Mouse (Mus musculus) ovary, adult 18-20 months (tissue): ENCODE data around the gene St6galnac1.
"Not testable (repeated sequence)": the region's sequence is repeated elsewhere in the genome, so short reads cannot be mapped to it uniquely, and the experiment has no call there.

Source experiments
- DNase-seq: peaks from one replicate; pipeline ENCODE4 v3.0.0; 2022; ENCODE audit warnings: low spot score, mixed read lengths

Gene St6galnac1

DNA sequence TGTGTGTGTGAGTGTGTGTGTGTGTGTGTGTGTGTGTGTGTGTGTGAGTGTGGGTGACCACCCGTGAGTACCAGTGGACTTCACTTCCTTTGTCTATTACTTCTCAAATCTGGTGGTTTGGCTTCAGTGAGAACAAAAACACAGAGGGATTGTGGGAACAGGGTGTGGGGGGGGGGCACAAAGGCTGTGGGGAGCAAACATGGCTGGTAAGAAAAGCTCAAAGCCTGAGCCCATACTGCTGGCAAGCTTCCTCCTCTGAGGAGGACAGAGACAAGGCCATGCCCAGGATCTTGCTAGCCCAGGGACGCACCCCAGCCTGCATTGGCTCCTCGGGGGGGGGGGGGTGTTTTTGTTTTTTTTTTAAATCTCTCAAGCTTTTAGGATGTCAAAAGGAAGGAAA is 32.2 kb upstream of the St6galnac1 start:
- DNase-seq = peak; percentile 70

DNA sequence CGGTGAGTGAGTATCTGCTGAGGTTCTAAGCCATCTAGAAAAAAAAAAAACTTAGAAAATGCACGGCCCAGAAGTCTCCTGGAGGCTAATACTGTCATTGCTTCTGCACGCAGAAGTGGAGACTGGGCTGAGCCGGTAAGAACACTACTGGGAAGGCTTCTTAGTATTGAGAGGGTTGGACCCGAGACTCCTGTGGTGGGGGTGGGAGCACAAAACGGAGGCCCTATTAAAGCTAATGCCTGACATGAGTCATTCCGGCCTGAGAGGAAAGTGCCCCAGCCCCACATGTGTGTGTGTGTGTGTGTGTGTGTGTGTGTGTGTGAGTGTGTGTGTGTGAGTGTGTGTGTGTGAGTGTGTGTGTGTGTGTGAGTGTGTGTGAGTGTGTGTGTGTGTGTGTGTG is 31.8 kb upstream of the St6galnac1 start:
- DNase-seq = no peak

DNA sequence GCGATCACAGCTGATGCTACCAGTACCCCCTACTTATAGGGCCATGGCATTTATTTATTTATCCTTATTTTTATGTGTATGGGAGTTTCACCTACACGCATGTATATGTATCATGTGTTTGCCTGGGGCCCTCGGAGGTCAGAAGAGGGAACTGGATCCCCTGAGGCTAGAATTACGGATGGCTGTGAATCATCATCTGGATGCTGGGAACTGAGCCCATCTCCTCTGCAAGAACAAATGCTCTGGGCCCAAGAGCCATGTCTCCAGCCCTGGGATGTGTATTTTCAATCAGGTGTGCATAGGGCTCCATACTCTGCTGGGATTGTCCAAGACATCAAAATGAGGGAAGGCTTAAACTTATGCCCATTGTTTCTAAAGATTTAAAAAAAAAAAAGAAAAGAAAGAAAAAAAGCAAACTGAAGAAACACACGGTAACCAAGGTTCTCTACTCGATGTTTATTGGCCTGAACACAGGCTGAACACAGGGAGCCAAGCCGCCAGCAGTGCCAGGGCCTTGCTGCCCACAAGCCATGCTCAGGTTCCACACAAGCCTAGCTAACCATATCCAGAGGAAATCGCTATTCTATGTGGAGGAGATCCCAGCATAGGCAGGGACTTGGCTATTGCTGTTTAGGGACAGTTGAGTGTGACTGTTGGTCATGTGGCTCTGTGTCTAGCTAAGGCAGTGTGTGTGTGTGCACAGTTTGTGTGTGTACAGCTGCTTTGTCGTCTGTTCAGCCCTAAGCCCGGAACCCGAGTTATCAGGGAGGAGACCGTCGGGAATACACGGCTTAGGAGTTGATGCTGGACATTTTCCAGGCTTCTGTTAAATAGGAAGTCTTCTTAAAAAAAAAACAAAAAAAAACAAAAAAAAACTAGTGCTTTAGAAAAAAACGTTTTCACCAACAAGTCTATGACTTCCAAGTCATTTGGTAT is 31.1 kb upstream of the St6galnac1 start:
- no peak for DNase-seq

DNA sequence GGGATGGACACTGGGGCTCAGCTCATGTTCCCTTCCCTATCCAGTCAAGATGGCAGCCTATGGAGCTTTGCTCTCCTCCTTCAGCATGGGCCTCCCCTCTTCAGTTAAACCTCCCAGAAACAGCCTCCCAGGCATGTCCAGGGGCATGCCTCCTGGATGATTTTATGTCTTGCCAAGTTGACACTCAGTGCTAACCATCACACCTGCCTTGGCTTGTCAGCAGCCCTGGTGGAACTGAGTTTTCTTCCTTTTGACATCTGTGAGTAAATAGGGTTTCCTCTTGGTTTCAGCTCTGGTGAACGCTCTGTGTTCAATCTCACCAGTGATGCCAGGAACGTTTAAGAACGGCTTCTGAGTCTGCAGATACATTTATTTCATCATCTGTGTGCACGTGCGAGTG is 27.4 kb upstream of the St6galnac1 start:
- no peak for DNase-seq

DNA sequence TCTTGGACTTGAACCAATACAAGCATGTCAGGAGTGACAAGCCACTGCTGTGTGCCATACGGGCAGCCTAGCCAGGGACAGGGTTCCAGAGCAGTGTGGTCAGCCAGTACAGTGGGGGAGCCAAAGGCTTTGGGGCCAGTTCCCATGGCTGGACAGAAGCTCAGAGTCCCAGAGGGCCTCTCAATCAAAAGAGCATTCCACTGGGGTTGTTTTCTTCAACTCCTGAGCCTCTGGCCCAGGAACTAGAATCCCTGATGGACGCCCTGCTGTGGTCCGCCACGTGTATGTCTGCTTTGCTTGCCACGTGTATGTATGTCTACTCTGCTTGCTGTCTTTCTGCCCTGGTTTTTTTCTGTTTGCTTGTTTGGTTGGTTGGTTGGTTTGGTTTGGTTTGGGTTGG is 25.8 kb upstream of the St6galnac1 start:
- DNase-seq = no peak

DNA sequence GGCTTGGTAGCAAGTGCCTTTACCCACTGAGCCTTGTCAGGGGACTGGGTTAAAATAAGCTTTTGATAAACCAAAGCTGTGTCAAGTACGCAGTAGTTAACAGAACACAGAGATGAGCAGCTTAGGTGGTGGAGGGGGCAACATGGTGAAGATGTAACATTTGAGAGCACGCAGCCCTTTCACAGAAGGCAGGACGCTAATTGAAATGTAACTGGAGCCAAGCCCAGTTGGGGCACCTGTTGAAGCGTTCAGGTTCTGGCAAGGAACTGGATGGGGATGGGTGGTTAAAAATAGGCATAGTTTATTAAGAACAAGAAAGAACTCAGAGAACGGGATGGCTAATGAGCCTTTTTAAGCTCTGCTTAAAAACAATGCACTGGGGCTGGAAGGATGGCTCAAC is 24.1 kb upstream of the St6galnac1 start:
- DNase-seq = no peak

DNA sequence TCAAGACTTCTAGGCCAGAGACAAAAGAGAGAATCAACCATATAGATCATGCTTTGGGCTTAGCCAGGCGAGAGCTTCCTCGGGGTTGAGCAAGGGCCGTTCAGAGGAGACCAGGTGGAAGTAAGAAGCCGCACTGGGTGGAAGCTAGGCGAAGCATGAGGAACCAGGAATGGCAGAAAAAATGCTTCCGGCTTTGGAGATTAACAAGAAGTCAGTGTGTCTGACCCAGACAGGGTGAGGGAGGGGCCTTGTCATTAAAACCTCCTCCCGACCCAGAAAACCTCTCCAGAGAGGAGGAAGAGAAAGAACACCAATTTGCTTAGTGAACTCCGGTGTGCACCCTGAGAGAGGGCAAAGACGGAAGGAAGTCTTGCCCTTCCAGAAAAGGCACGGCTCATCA is 8.9 kb upstream of the St6galnac1 start:
- DNase-seq = no peak

DNA sequence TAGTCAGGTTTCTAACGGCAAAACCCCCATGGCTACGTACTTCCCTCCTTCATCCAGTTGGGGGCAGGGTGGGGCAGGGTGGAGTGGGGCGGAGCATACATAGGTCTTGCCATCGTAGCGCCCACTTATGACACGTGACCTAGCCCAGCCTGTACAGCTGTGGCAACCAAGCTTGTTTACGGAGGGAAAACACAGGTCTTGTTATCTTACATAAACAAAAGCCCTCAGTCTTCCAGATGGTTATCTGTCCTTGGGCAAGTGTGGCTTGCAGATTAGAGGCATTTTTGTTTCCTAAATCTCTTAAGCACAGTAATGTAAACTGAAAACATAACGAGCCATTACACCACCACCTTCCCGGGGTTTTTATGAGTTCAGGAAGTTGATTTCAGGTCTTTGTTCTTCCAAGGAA is 7.4 kb upstream of the St6galnac1 start:
- DNase-seq = peak; percentile 60

DNA sequence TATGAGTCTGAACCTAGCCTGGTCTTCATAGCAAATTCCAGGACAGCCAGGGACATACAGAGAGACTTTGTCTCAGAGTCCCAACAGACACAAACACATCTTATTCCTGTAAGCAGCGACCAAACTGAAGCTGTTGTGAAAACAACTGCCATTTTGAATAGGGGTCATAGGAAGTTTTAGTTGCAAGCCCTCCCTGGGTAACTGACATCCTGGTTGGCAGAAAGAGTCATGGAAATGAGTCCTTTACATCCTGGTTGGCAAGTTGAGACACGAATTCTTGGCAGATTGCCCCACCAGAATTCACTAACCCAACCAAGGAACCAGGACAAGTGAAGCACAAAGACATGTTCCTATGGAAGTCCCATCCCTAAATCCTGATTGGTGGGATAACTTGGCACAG is 2.1 kb downstream of the St6galnac1 start:
- DNase-seq = no peak

DNA sequence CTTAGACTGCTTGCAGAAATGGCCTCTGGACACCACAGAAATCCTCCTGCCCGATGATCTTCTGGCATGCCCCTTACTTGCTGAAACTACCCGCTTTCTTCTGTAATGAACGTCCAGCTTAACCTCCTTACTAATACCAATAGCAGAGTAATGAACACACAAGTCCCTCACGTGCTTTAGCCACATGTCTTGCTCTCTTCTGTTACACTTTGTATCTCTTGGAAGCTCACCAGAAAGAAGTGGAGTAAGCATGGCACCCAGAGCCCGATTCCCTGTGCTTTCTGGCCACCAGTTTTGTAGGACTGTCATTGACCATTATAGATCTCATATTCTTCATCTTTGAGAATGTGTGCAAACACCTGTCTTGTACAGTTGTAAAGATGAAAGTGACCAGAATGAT is 5.4 kb downstream of the St6galnac1 start:
- no peak for DNase-seq

DNA sequence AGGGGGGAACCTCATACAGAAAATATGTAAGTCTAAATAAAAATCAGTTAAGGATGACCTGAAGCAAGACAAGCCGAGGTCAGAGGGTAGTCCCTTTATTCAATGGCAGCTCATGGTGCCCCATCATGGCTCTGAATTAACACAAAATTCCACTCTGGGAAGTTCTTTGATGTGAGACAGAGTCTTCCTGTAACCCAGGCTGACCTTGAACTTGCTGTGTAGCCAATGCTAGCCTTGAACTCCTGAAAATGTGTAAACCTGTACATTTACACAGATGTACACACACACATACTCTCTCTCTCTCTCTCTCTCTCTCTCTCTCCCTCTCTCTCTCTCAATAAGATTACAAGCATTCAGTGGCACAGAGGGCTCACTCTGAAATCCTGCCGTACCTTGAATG is 10.4 kb downstream of the St6galnac1 start:
- DNase-seq = no peak

DNA sequence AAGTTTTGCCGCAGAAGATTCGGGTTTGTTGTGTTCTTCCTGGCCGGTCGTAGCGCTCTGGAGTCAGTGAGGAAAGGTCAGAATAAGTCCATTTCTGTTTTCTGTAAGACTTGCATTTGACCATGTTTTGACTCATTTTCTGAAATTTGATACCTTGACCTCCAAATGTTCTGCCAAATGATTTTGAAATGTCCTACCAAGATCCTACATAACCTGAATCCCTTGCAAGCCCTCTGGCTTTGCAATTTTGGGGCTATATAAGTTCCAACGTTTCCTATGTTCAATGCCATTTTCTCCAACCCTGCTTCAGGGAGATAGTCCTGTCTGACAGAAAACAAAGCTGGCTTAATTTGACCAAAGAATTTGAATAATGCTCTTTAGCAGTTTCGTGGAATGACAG is 11.0 kb downstream of the St6galnac1 start:
- DNase-seq = no peak

DNA sequence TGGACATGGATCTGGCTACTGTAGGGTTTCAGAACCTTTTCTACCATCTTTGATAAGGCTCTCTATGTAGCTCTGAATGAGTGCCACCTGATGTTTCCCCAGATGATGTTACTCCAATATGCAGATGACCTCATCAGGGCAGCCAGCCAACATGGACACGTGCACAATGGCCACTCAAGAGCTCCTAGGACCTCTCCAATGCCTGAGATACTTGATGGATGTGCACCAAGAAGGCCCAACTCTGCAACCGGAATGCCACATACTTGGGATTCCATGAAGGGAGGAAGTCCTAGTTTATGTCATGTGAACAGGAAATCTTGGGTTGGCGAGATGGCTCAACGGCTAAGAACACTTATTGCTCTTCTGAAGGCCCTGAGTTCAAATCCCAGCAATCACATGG is 20.1 kb downstream of the St6galnac1 start:
- no peak for DNase-seq

DNA sequence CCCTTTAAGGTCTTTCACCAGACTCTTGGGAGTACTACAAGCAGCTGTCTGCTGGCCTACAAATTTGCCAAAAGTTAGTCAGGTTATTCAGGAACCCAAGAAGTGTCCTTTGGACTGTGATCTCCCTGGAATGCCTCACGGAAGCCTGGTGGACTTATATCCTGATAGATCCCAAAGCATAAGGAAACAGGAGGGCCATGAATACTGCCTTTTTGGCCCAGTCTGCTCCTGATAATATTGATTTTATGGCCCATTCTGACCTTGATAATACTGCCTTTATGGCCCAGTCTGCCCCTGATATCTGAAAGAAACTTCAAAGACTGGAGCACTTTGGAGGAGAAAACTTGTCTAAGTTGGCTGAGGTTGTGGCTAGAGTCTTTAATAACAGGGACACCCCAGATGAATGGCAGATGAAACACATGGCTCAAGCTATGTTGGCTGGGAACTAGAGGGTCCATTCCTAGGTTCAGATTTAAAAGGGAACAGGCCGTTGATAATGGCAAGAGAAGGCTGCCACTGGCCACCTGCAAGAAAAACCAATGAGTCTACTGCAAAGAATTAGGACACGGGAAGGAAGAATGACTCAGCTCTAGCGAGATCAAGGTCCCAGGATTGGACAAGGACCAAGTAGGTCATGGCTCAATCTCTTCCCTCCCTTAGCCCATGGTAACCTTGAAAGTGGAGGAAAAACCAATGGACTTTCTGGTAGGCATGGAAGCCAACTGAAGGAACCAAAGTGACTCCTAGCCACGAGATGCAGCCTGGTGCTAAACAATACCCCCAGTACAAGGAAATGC is 21.4 kb downstream of the St6galnac1 start:
- DNase-seq = peak; percentile 49

DNA sequence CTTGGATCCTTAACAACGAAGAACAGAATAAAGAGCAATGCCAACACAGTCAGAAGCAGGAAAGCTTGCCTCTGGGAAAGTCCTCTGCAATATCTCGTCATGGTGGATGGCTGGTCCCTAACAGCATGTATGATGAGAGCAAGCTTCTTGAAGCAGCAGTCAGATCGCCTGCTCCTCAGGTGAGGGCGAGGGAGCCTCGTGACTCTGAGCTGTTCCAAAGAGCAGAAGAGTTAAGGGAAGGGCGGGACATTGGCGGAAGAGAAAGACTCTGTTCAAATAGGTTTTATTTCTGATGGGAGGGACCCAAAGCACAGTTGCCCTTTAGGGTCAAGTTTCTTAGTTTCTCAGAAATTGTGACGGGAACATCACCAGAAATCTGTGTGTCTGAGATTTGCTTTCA is 25.6 kb downstream of the St6galnac1 start:
- DNase-seq = no peak

DNA sequence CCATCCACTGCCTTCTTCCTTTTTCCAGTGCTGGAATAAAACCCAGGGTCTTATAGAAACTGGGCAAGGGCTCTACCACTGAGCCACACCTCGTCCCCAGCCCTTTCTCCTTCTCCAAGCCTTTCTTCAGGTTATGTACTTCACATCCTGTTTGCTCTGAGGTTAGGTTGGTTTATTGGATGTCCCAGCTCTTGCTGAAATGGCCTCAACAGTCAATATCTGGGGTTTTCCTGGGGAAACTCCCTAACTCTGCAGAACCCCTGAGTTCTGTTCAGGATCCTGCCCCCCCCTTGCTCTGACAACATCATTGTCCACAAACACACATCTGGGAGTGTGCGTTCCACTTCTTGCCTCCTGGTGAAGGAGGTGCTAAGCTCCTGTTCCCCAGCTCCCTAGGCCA is 26.6 kb downstream of the St6galnac1 start:
- DNase-seq = not testable (repeated sequence)

DNA sequence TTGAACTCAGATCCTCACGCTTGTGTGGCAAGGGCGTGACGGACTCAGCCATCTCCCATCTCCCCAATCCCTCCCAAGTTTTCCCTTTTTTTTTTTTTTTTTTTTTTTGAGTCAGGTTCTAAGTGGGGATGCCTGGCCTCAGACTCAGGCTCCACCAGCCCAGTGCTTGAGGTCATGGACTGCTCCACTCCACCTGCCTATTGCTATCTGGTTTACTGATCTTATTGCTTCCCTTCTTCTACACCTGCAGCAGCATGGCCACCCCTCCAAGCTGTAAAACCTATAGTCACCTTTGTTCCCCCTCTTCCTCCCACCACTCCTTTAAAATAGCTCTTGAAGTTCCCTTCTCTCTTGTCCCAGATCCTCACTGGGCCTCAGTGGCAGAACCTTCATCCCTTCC is 28.5 kb downstream of the St6galnac1 start:
- not testable (repeated sequence) for DNase-seq

DNA sequence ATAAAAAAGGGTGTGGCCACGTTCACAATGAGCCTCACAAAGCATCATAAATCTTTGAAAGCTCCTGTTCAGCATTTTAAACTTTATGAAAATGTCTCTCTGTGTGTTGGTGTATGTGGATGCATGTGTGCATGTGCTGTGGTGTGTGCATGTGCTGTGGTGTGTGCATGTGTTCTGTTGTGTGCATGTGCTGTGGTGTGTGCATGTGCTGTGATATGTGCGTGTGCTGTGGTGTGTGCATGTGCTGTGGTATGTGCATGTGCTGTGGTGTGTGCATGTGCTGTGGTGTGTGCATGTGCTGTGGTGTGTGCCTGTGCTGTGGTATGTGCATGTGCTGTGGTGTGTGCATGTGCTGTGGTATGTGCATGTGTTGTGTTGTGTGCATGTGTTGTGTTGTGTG is 29.9 kb downstream of the St6galnac1 start:
- DNase-seq = not testable (repeated sequence)

DNA sequence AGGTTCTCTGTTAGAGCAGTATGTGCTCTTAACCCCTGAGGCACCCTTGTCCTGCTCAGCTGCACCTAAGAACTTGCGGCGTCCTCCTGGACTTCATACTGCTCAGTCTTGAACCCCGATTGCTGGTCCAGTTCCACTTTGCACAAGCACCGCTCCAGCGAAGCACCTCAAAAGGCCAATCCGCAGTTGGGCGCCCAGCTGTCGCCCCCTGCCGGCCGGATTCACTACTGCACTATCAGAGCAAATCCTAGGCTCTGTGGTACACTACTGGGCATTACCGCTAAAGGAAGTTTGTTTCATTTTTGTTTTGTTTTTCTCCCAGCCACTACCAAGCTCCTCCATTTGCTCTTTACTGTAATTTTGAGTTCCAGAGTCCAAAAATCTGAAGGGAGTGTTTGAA is 36.9 kb downstream of the St6galnac1 start:
- DNase-seq = no peak

DNA sequence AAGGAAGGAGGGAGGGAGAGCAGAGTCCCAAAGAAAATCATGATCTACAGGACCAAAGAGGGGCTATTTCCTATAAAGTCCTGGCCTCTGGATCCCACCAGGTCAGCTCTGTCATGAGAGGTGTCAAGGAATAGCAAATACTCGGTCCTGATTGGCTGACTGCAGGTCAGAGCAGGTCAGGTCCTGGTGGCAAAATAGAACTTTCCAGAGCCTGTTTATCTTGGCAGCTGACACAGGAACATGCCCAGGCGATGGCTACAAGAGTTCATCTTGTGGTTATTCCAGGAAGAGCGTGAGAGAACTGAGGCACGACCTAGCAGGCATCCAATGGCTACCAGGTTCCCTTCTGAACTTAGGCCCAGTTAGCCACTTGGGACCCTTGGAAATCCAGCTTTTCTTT is 42.8 kb downstream of the St6galnac1 start:
- DNase-seq = no peak

DNA sequence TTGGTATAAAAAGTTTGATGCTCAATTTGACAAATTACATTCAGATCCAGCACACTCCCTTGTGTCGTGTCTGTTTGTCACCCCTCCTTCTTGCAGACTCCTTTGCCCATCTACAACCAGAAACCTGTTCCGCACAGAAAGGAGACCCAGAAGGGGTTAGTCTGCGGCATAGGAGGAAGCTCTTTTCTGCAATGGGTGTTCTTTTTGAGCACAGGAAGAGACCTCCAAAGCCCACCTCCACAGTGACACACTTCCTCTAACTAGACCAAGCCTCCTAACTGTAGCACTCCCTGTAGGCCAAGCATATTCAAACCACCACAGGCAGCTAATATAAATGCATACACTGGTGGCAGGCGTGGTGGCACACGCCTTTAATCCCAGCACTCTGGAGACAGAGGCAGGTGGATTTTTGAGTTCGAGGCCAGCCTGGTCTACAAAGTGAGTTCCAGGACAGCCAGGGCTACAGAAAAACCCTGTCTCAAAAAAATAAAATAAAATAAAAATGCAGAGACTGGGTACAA is 44.2 kb downstream of the St6galnac1 start:
- DNase-seq = not testable (repeated sequence)

DNA sequence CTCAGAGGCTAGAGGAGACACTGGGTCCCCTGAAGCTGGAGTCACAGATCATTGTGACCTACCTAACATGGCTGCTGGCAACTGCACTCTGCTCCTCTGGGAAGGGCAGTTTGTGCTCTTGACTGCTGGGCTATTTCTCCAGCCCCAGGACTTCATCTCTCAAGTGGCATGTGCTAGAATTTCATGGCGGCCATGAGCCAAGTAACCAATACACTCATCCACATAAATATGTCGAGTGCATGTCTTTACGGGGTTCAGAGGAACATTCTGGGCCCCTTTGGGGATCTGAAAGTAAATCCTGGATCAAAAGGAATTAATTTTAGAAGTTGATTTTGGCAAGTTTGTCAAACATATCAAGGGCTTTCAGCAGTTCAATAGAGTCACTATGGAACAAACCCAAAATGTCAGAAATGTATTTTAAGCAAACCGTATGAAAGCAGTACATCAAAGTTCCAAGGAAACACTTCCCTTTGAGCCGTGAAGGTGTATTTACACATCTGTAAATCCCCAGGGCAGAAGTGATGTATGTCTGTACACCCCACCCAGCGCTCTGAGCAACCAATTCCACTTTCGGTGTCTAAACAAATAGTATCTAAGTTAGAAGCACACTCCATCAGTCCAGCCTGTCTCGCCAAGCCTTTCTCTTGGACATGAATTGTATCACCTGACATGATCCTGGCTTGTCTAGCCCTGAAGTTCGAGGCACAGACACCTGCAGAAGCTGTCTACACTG is 45.9 kb downstream of the St6galnac1 start:
- no peak for DNase-seq
